Mouse (Mus musculus): Measurements from ENCODE around the gene Caln1. TPM values are rescaled to one million over a fixed set of nuclear protein-coding genes. Genes with fewer than 3 reads are reported as not detected.

Gene Caln1
- total and polyA plus RNA-seq, 2 experiments from 2014 or later: not detected

GRCm38 (mm10) chr5:130363773-130364172 lies 5.5 kb upstream of the Caln1 start:
- DNase-seq (ENCODE audit: low spot score) (no peak), ATAC-seq (ENCODE audit: insufficient read depth, low read depth) (no peak)
- Histone ChIP-seq H3K4me2 (ENCODE audit: low read depth, low read length) (no peak overlapping the region), H3K27me3 (ENCODE audit: control insufficient read depth, insufficient read depth, low read length) (no peaks in the 10 kb centered on the region), H3K4me3 (ENCODE audit: low read depth, low read length) (no peak overlapping the region), H3K27ac (ENCODE audit: low read depth) (no peak overlapping the region), H3K36me3 (replicated peaks; ENCODE audit: control insufficient read depth, insufficient read depth, low read length) (no peaks in the 10 kb centered on the region), H3K4me1 (ENCODE audit: control insufficient read depth, insufficient read depth) (no peaks in the 10 kb centered on the region), H3K9ac (replicated peaks; ENCODE audit: low read depth, low read length) (no peak overlapping the region), H3K9me3 (replicated peaks; ENCODE audit: control insufficient read depth, low read length) (no peaks in the 10 kb centered on the region)
- TF ChIP-seq EP300 (IDR thresholded peaks at IDR 0.05; ENCODE audit: low read depth) (no peak), CTCF (IDR thresholded peaks at IDR 0.05; ENCODE audit: low read depth) (no peak)
- 28% methylated on average over 3 of the region's 3 CpGs for WGBS

- Histone ChIP-seq H3K36me3 (replicated peaks; ENCODE audit: control insufficient read depth, insufficient read depth, low read length) (no peaks in the 10 kb centered on the region), H3K4me1 (ENCODE audit: control insufficient read depth, insufficient read depth) (no peaks in the 10 kb centered on the region), H3K9ac (replicated peaks; ENCODE audit: low read depth, low read length) (no peak overlapping the region), H3K27ac (ENCODE audit: low read depth) (no peak overlapping the region), H3K9me3 (replicated peaks; ENCODE audit: control insufficient read depth, low read length) (no peaks in the 10 kb centered on the region), H3K27me3 (ENCODE audit: control insufficient read depth, insufficient read depth, low read length) (no peaks in the 10 kb centered on the region), H3K4me3 (ENCODE audit: low read depth, low read length) (no peak overlapping the region), H3K4me2 (ENCODE audit: low read depth, low read length) (no peak overlapping the region)
- DNase-seq (ENCODE audit: low spot score) (no peak), ATAC-seq (ENCODE audit: insufficient read depth, low read depth) (no peak)
- 71% methylated on average over 6 of the region's 6 CpGs for WGBS
- TF ChIP-seq CTCF (IDR thresholded peaks at IDR 0.05; ENCODE audit: low read depth) (no peak), EP300 (IDR thresholded peaks at IDR 0.05; ENCODE audit: low read depth) (no peak)
Observed at GRCm38 (mm10) chr5:130368236-130368635, 1.0 kb upstream of the Caln1 start.

- H3K9me3 ChIP-seq (replicated peaks; ENCODE audit: control insufficient read depth, low read length): no peaks in the 10 kb centered on the region
- H3K27me3 ChIP-seq (ENCODE audit: control insufficient read depth, insufficient read depth, low read length): no peaks in the 10 kb centered on the region
- ATAC-seq (ENCODE audit: insufficient read depth, low read depth) (no peak), DNase-seq (ENCODE audit: low spot score) (no peak)
- 82% methylated on average over 3 of the region's 3 CpGs for WGBS
- no peak overlapping the region for H3K27ac ChIP-seq (ENCODE audit: low read depth)
- H3K4me1 ChIP-seq (ENCODE audit: control insufficient read depth, insufficient read depth): peaks cover 6% of the 10 kb centered on the region; the same call in 1 of the 2 replicates
- H3K36me3 ChIP-seq (replicated peaks; ENCODE audit: control insufficient read depth, insufficient read depth, low read length): no peaks in the 10 kb centered on the region
- no peak overlapping the region for H3K9ac ChIP-seq (replicated peaks; ENCODE audit: low read depth, low read length)
- H3K4me2 ChIP-seq (ENCODE audit: low read depth, low read length): no peak overlapping the region
- no peak overlapping the region for H3K4me3 ChIP-seq (ENCODE audit: low read depth, low read length)
- TF ChIP-seq CTCF (IDR thresholded peaks at IDR 0.05; ENCODE audit: low read depth): no peak
Observed at GRCm38 (mm10) chr5:130375411-130375810, 6.2 kb downstream of the Caln1 start.

GRCm38 (mm10) chr5:130384222-130384912 lies 15.1 kb downstream of the Caln1 start, which contains the start of gene A330070K13Rik:
TSS of gene A330070K13Rik (minus strand) at chr5:130384631.
- Histone ChIP-seq H3K27me3 (ENCODE audit: control insufficient read depth, insufficient read depth, low read length) (no peaks in the 10 kb centered on the region), H3K4me3 (ENCODE audit: low read depth, low read length) (no peak within 1 kb of the TSS), H3K4me1 (ENCODE audit: control insufficient read depth, insufficient read depth) (no peaks in the 10 kb centered on the region), H3K9ac (replicated peaks; ENCODE audit: low read depth, low read length) (no peak within 1 kb of the TSS), H3K9me3 (replicated peaks; ENCODE audit: control insufficient read depth, low read length) (no peaks in the 10 kb centered on the region), H3K27ac (ENCODE audit: low read depth) (no peak within 1 kb of the TSS), H3K4me2 (ENCODE audit: low read depth, low read length) (0 out of 2 replicates have a peak within 1 kb of the TSS, but pooled peaks have one; percentile 12), H3K36me3 (replicated peaks; ENCODE audit: control insufficient read depth, insufficient read depth, low read length) (no peaks in the 10 kb centered on the region)
- TF ChIP-seq EP300 (IDR thresholded peaks at IDR 0.05; ENCODE audit: low read depth): no peak
- TF ChIP-seq CTCF (IDR thresholded peaks at IDR 0.05; ENCODE audit: low read depth): no peak
- DNase-seq (ENCODE audit: low spot score) (no peak), ATAC-seq (ENCODE audit: insufficient read depth, low read depth) (no peak)
- 10% methylated on average over 13 of the region's 13 CpGs for WGBS

- no peaks in the 10 kb centered on the region for H3K4me1 ChIP-seq (ENCODE audit: control insufficient read depth, insufficient read depth)
- no peaks in the 10 kb centered on the region for H3K9me3 ChIP-seq (replicated peaks; ENCODE audit: control insufficient read depth, low read length)
- H3K9ac ChIP-seq (replicated peaks; ENCODE audit: low read depth, low read length): no peak overlapping the region
- TF ChIP-seq CTCF (IDR thresholded peaks at IDR 0.05; ENCODE audit: low read depth): no peak
- no peak for TF ChIP-seq EP300 (IDR thresholded peaks at IDR 0.05; ENCODE audit: low read depth)
- no peak for DNase-seq (ENCODE audit: low spot score)
- no peak overlapping the region for H3K4me3 ChIP-seq (ENCODE audit: low read depth, low read length)
- no peaks in the 10 kb centered on the region for H3K36me3 ChIP-seq (replicated peaks; ENCODE audit: control insufficient read depth, insufficient read depth, low read length)
- H3K27me3 ChIP-seq (ENCODE audit: control insufficient read depth, insufficient read depth, low read length): no peaks in the 10 kb centered on the region
- ATAC-seq (ENCODE audit: insufficient read depth, low read depth): no peak
- no peak overlapping the region for H3K4me2 ChIP-seq (ENCODE audit: low read depth, low read length)
- 69% methylated on average over 7 of the region's 7 CpGs for WGBS
- no peak overlapping the region for H3K27ac ChIP-seq (ENCODE audit: low read depth)
Observed at GRCm38 (mm10) chr5:130386418-130386817, 17.2 kb downstream of the Caln1 start.
